Mouse (Mus musculus) heart, postnatal 36 days (tissue): ENCODE data around the gene Ramp2. TPM values are rescaled to one million over a fixed set of nuclear protein-coding genes. Genes with fewer than 3 reads are reported as not detected.

Experiments
- DNase-seq, 2 experiments: peaks; one replicate each; pipeline ENCODE4 v3.0.0; 2021 to 2022
- intact Hi-C: fragments of 180-260 bp; cut with DNase I; formaldehyde crosslinking; loops from one replicate; pipeline ENCODE4 v1.15.1; 2025
- total RNA-seq, 2 experiments: library from RNA; stranded (reverse); gene quantifications; 2 replicates each; pipeline ENCODE4 v1.2.3; 2021

Gene Ramp2
- 100 to 1,000 TPM in 1 of 2 experiments, 10 to 100 TPM in 1; 88.9 to 132 TPM for total RNA-seq

DNA sequence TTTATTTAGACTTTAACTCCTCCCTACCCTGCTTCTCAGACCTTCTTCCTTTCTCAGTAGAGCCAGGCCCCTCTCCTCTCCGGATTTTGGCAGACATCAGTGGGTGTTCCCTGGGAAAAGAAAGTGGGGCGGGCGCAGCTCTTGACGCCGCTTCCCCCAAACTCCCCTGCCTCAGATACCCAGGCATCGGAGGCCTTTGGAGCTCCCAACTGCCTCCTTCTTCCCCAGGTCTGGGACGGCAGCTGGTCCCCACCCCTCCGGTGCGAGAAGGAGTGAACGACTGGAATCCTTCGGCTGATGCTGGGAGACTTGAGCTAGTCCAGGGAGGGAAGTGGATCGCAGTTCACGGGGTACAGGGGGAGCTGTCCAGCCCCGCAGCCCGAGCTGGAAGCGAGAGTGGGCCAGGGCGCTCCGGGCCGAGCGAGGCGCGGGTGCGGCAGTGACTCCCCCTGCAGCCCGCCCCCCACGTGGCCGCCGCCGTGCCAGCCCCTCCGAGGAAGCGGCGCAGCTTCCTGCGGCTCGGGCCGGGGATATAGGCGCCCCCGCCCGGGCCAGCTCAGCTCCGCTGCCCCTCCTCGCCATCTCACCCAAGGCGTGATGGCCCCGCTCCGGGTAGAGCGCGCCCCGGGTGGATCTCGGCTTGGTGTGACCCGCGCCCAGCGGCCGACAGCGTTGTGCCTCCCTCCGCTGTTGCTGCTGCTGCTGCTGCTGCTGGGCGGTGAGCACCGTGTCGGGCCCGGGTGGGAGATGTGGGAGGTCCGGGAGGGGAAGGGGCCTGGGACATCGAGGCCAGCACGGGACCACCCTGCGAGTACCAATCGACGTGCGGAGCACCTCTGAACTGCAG, at the start of gene Ramp2:
Gene Ramp2 (plus strand): TSS at position 174 of the 847 bp plus-strand sequence.
- intact Hi-C loops = no loop called here
- peak; percentile 75 to 85 for DNase-seq

- no peak for DNase-seq
- intact Hi-C loops = no loop called here
These were observed 49.7 kb upstream of the Ramp2 start for GRCm38 (mm10) chr11:101196175-101196574.

GRCm38 (mm10) chr11:101199555-101199954, 46.3 kb upstream of the Ramp2 start:
- intact Hi-C loops = no loop called here
- DNase-seq = no peak

GRCm38 (mm10) chr11:101200986-101201385, 44.8 kb upstream of the Ramp2 start:
- intact Hi-C loops = no loop called here
- DNase-seq = no peak

DNA sequence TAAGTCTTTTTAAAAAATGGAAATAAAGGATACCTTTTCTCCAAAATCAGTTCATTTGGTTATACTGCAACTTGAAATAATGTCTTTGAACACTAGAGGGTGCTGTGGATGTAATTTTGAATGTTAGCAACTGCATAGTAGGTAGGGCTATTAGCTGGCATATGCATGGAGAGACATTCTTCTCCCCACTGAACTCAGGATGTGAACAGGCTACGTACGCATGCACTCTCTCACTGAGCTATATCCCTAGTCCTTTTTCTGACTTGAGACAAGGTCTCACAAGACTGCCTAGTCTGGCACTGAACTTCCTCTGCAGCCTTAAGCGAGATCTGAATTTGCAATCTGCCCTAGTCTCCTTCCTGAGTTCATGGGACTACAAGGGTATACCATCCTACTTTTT, 33.9 kb upstream of the Ramp2 start:
- DNase-seq = peak in 1 of 2 experiments; percentile 16

DNA sequence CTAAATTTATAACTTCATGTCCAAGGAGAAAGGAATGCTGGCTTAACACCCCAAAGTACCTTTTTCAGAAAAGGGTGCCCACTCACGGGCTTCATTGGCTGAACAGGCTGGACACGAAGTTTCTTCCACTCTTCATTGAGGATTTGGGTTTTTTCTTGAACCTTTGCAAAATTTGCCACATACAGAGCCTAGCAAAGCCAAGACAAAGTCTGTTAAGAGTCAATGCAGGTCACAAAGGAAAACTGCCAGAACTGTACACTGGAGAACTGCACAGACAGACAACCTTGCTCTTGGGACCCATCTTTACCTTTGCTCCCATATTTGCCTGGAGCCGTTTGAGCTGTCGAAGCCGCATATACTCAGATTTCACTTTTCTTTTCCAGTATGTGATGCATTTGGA, 28.9 kb upstream of the Ramp2 start:
- DNase-seq = no peak
- intact Hi-C loops = no loop called here

More for the DNA sequence above, 33.9 kb upstream of the Ramp2 start:
- intact Hi-C loops = loop anchor here (1.0 to 5.0 kb wide), 3 partner anchors 36 to 185 kb away; partner anchors contain the start of gene Becn1

GRCm38 (mm10) chr11:101218436-101219055, 27.3 kb upstream of the Ramp2 start:
- intact Hi-C loops = no loop called here
- DNase-seq = no peak

DNA sequence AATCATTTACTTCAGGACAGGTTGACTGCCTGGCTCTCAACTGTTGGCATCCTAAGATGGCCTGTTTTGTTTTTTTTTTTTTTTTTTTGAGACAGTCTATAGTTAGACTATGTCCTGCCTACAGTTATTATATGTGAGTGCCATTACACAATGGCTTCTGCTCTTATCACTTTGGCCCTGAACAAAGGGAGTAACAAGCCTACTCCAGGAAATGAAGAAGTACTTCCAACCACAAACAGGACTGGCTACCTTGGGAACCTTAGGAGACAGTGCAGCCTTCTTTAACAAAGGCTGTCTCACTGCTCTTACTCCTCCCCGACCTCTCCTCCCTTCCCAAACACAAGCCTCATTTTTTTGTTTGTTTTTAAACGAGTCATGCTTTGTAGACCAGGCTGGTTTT, 25.0 kb upstream of the Ramp2 start:
- intact Hi-C loops = no loop called here
- DNase-seq = no peak

DNA sequence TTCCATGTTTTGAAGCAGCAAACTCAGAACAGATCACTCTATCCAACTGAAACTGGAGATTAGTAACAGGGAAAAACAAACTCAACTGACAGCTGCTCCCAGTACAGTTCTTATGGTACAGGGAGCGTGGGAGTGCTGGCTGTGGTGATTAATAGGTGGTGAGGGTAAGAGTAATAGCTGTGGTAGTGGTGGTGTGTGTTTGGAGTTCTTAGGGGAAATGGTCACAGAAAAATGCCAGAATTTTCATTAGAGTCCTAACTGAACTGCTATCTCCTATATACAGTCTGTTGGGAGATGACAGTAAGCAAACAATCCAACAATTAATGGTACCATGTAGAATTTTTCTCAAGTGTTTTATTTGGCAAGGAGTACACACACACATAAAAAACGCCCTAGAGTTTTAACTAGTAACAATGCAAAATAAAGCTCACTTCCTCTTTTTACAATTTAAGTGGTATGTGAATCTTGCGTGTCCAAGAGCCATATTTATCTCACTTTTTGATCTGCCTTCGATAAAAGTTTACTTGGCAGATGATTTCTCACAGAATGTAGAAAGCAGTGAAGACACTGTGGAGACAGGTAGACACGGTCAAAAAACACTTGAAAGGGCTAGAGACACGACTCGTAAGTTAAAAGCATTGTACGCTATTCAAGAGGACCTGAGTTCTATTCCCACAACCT, 24.4 kb upstream of the Ramp2 start:
- intact Hi-C loops = no loop called here
- DNase-seq = no peak

- no peak for DNase-seq
- intact Hi-C loops = no loop called here
These were observed 21.5 kb upstream of the Ramp2 start for GRCm38 (mm10) chr11:101224337-101224736.

DNA sequence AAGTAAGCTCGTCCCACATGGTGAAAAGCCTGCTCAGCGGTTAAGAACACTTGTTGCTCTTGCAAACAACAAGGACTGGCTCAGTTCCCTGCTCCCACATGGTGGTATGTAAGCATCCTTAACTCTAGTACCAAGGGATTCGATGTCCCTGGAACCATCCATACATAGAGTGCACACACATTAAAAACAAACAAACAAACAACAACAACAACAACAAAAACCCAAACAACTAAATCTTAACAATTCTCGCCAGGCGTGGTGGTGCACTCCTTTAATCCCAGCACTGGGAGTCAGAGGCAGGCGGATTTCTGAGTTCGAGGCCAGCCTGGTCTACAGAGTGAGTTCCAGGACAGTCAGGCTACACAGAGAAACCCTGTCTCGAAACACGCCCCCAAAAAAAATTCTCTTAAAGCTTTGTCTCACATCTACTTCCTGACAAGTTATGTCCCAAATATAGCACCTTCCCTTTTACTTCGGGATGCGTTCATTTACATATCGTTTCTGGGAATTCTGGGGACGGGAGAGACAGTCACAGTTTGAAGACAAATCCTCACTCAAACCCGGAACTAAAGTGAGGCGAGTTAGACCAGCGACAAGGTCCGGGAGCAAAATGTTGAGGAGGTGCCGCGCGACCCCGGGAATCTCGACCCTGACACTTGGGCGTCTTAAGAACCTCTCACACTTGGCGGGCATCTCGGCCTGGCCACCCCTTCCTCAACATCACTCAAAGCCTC, 20.3 kb upstream of the Ramp2 start:
- no peak for DNase-seq
- intact Hi-C loops = no loop called here

DNA sequence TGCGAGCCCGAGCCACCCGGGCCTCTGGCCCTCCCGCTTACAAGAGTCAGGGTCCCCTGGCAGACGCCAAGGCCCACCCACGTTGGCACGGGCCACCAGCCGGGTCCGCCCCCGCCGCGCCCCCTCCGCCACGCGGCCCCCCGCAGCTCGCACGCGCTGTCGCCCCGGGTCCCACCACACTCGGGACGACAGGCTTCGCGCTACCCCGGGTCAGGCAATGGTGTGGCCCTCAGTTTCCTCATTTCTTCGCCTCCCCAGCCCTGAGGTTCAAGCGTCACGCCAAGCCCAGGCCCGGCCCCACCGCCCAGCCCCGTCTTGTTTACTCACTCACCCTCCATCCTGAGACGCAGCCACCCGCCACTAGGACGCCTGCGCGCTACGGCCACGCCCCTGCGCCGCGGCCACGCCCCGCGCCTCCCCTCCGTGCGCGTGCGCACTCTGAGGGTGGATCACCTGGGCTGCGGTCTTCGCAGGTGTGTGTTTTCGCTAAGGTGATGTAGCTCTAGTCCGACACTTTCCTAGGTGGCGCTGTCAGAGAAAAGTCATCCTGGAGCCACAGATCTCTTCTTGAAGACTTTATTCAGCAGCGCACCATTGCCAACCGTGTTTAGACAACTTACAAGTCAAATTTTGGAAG, 19.6 kb upstream of the Ramp2 start, which contains the start of gene Ezh1:
Gene Ezh1 (minus strand): TSS at position 399 of the 637 bp plus-strand sequence.
- intact Hi-C loops = no loop called here
- DNase-seq = peak; percentile 94 to 95

DNA sequence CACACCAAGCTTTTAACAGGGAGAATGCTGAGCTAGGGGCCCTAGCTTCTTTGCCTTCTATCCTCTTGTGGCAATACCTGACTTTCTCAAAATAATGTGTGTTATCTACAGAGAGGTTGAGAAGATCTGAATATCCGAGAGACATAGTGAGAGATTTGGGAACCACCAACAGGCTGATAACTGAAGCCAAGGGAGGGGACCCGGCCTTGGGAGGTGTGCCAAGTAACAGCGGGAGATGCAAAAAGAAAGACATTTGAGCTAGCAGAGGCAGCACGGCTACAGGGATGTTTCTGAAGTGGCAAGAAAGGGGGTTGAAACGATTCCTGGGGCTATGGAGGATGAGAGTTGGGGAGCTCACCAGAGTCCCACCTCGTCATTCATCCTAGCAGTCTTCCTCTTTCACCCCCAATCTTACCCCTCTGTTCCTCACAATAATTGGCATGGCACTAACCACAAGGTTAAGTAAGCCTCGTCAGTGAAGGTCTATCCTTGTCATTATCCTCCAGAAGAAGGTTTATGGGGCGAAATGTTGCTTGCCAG, 16.4 kb upstream of the Ramp2 start:
- intact Hi-C loops = no loop called here
- peak; percentile 56 to 59 for DNase-seq

DNA sequence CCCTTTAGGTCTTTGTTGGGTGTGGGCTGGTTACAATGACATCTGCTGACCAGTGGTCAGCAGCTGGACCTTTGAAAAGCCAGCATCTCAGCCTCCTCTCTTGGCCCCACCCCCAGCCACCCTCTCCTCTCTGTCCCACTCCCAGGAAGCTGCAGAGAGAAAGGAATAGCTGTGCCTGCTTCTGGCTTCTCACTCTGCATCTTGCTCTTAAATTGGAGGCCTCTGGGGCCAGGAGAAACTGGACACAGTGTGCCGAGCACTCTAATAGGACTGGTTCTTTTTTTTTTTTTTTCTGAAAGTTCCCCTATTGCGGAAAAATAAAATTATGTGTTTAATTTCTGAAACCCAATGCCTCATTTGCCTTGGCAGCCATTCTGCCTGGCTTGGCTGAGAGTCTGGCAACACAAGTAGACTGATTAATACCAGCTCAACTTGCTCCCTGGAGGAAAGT, 15.7 kb upstream of the Ramp2 start:
- intact Hi-C loops = no loop called here
- DNase-seq = peak; percentile 60 to 61

GRCm38 (mm10) chr11:101230526-101230925, 15.3 kb upstream of the Ramp2 start:
- DNase-seq = no peak
- intact Hi-C loops = no loop called here

DNA sequence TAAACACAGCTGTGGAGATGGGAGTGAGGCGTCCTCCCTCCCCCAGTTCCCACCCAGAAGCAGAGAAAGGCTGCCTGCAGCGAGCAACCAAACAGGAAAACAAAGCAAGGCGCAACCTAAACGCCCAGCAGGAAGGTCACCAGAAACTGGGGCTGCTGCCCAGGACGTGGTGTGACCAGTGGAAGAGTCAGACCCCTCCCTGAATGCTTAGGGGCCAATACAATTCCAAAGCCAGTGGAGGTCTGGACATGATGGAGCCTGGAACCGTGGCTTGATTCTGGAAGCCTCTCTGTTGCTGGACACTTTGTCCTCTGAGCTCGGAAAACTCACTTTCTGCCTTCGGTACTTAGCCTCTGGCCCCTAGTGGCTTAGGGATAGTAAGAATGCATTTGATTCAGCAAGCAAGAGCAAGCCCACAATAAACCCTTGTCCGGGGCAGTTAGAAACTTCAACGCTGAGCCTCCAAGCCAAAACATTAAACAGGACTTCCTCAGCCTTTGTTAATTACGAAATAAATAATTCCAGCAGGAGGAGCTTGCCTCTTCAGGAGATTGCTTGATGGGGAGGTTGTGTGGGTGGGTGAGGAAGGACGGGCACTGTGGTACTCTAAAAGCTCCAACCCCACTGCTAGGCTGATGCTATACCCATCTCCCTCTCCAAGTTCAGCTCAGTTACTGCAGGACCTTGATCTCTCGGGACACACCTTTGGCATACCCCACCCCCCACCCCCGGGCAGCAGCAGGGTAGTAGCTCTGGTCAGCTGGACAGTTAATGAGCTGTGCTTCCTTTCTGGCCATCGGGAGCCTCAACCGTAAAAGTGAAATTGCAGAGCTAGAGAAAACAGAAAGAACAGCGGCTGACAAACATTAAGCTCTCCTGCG, 14.6 kb upstream of the Ramp2 start:
- intact Hi-C loops = loop anchor here (1.0 kb wide), 1 partner anchor 16 kb away; no protein-coding TSS in a partner anchor
- DNase-seq = peak; percentile 78 to 82

DNA sequence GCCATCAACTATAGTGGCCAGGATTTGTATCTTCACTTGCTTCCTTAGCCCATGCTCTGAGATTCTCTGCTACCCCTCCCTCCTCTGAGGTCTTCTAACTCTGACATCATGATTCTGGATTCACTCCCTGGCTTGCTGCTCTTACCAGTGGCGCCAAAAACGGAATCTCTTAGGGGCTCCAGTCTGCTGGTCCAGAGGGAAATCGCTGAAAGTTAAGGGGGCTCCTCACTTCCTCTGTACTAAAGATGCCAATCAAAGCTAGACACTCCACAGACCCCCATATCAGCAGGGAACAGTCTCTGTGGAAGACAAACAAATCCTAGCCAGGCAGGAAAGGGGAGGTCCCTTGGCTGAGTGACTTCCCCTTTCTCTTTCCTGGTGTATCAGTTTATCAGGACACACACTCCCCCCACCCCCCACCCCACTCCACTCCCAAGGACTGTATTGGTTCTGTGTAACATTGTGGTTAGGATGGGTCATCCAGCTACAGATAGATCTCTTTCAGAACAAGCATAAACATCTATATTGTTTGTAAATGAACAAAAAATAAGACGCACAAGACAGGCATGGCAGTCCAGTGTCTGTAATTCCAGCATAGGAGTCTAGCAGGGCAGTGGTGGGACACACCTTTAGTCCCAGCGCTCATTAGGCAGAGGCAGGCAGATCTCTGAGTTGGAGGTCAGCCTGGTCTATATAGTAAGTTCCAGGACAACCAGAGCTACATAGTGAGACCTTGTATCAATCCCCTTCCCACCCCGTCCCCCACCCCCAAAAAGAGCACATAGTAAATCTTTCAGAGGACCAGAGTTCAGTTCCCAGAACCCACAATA, 13.6 kb upstream of the Ramp2 start:
- intact Hi-C loops = no loop called here
- DNase-seq = peak; percentile 60 to 78

DNA sequence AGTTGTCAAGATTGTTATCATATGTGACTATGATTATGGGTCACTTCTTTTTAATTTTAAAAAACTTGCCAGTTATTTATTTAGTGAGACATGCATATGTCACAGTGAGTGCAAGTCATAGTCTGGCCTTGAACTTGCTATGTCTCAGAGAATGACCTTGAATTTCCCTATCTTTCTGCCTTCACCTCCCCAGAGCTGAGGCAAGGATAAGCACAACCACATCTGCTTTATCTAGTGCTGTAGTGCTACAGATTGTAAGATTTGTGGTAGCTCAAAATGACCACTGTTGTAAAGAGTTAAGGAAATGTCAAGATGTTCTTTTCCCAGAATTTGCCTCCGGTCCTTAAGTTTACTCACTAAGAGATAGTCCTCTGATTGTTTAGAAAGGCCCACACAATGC, 12.6 kb upstream of the Ramp2 start:
- DNase-seq = no peak
- intact Hi-C loops = no loop called here
